Mouse (Mus musculus): ENCODE data around the gene Kdf1. TPM values are rescaled to one million over a fixed set of nuclear protein-coding genes. Genes with fewer than 3 reads are reported as not detected.

Kdf1 gene
- polyA plus RNA-seq, 1 experiment from 2014 or later = 22.4 TPM

- no peak overlapping the region for H3K27ac ChIP-seq
These were observed 31.9 kb upstream of the Kdf1 start for GRCm38 (mm10) chr4:133486673-133487357.

GRCm38 (mm10) chr4:133488619-133489392, 30.0 kb upstream of the Kdf1 start:
- WGBS = 64% methylated on average over 20 of the region's 20 CpGs
- peaks cover 39% of the 10 kb centered on the region for H3K4me1 ChIP-seq
- H3K4me2 ChIP-seq = no peak overlapping the region
- H3K36me3 ChIP-seq = no peaks in the 10 kb centered on the region
- H3K27ac ChIP-seq = peak overlapping the region; percentile 9
- no peak for ATAC-seq (replicated peaks; ENCODE audit: low FRiP score)
- no peak overlapping the region for H3K9ac ChIP-seq
- 0 out of 2 replicates have a peak, but pooled peaks cover 7% of the 10 kb centered on the region for H3K27me3 ChIP-seq
- no peaks in the 10 kb centered on the region for H3K9me3 ChIP-seq (replicated peaks)
- H3K4me3 ChIP-seq (replicated peaks) = no peak overlapping the region

More at GRCm38 (mm10) chr4:133486673-133487357, 31.9 kb upstream of the Kdf1 start:
- Histone ChIP-seq H3K36me3 (no peaks in the 10 kb centered on the region), H3K27me3 (peaks cover 16% of the 10 kb centered on the region), H3K4me1 (peaks cover 31% of the 10 kb centered on the region), H3K4me3 (replicated peaks) (no peak overlapping the region), H3K9ac (no peak overlapping the region), H3K9me3 (replicated peaks) (no peaks in the 10 kb centered on the region), H3K4me2 (no peak overlapping the region)
- 92% methylated on average over 26 of the region's 26 CpGs for WGBS
- ATAC-seq (replicated peaks; ENCODE audit: low FRiP score) = no peak

- ATAC-seq (replicated peaks; ENCODE audit: low FRiP score) = no peak
- WGBS = 55% methylated on average over 4 of the region's 4 CpGs
These were observed 29.1 kb upstream of the Kdf1 start for GRCm38 (mm10) chr4:133489489-133490245.

GRCm38 (mm10) chr4:133491800-133492199, 27.0 kb upstream of the Kdf1 start:
- no peaks in the 10 kb centered on the region for H3K36me3 ChIP-seq
- H3K9me3 ChIP-seq (replicated peaks) = no peaks in the 10 kb centered on the region
- ATAC-seq (replicated peaks; ENCODE audit: low FRiP score) = no peak
- no peak overlapping the region for H3K9ac ChIP-seq
- peaks cover 26% of the 10 kb centered on the region for H3K27me3 ChIP-seq
- 34% methylated on average over 10 of the region's 10 CpGs for WGBS
- H3K27ac ChIP-seq = no peak overlapping the region
- peaks cover 34% of the 10 kb centered on the region for H3K4me1 ChIP-seq
- H3K4me3 ChIP-seq (replicated peaks) = no peak overlapping the region
- H3K4me2 ChIP-seq = no peak overlapping the region

More at GRCm38 (mm10) chr4:133489489-133490245, 29.1 kb upstream of the Kdf1 start:
- Histone ChIP-seq H3K4me3 (replicated peaks) (no peak overlapping the region), H3K36me3 (no peaks in the 10 kb centered on the region), H3K27me3 (peaks cover 6% of the 10 kb centered on the region; the same call in 1 of the 2 replicates), H3K9ac (no peak overlapping the region), H3K4me1 (peaks cover 36% of the 10 kb centered on the region), H3K4me2 (no peak overlapping the region), H3K9me3 (replicated peaks) (no peaks in the 10 kb centered on the region), H3K27ac (peak overlapping the region; percentile 71)

GRCm38 (mm10) chr4:133493895-133494294, 24.9 kb upstream of the Kdf1 start:
- Histone ChIP-seq H3K27ac (peak overlapping the region; percentile 4; the same call in 1 of the 2 replicates), H3K9ac (no peak overlapping the region), H3K4me2 (peak overlapping the region; percentile 64), H3K4me1 (peaks cover 45% of the 10 kb centered on the region), H3K27me3 (peaks cover 47% of the 10 kb centered on the region), H3K9me3 (replicated peaks) (no peaks in the 10 kb centered on the region), H3K4me3 (replicated peaks) (peak overlapping the region; percentile 38), H3K36me3 (no peaks in the 10 kb centered on the region)
- ATAC-seq (replicated peaks; ENCODE audit: low FRiP score) = no peak
- 18% methylated on average over 11 of the region's 12 CpGs for WGBS

- Histone ChIP-seq H3K36me3 (no peaks in the 10 kb centered on the region), H3K27ac (peak overlapping the region; percentile 4; the same call in 1 of the 2 replicates), H3K27me3 (peaks cover 52% of the 10 kb centered on the region), H3K4me2 (peak overlapping the region; percentile 64), H3K9me3 (replicated peaks) (no peaks in the 10 kb centered on the region), H3K9ac (no peak overlapping the region), H3K4me3 (replicated peaks) (peak overlapping the region; percentile 38), H3K4me1 (peaks cover 45% of the 10 kb centered on the region)
- 1% methylated on average over 12 of the region's 12 CpGs for WGBS
- peak; percentile 19; the same call in 1 of the 2 replicates for ATAC-seq (replicated peaks; ENCODE audit: low FRiP score)
These were observed 24.3 kb upstream of the Kdf1 start for GRCm38 (mm10) chr4:133494432-133494831.

- ATAC-seq (replicated peaks; ENCODE audit: low FRiP score) = no peak
- H3K9ac ChIP-seq = no peak overlapping the region
- peak overlapping the region; percentile 64; the same call in 1 of the 2 replicates for H3K4me2 ChIP-seq
- no peak overlapping the region for H3K27ac ChIP-seq
- no peak overlapping the region for H3K4me3 ChIP-seq (replicated peaks)
- 66% methylated on average over 4 of the region's 4 CpGs for WGBS
- peaks cover 41% of the 10 kb centered on the region for H3K4me1 ChIP-seq
- no peaks in the 10 kb centered on the region for H3K9me3 ChIP-seq (replicated peaks)
- peaks cover 57% of the 10 kb centered on the region for H3K27me3 ChIP-seq
- no peaks in the 10 kb centered on the region for H3K36me3 ChIP-seq
These were observed 23.9 kb upstream of the Kdf1 start for GRCm38 (mm10) chr4:133494867-133495266.

- WGBS = 33% methylated on average over 7 of the region's 7 CpGs
- no peak overlapping the region for H3K27ac ChIP-seq
- H3K4me2 ChIP-seq = no peak overlapping the region
- no peak overlapping the region for H3K9ac ChIP-seq
- H3K36me3 ChIP-seq = no peaks in the 10 kb centered on the region
- no peaks in the 10 kb centered on the region for H3K9me3 ChIP-seq (replicated peaks)
- H3K4me1 ChIP-seq = peaks cover 41% of the 10 kb centered on the region
- no peak overlapping the region for H3K4me3 ChIP-seq (replicated peaks)
- H3K27me3 ChIP-seq = peaks cover 65% of the 10 kb centered on the region
- no peak for ATAC-seq (replicated peaks; ENCODE audit: low FRiP score)
These were observed 23.1 kb upstream of the Kdf1 start for GRCm38 (mm10) chr4:133495711-133496110.

- Histone ChIP-seq H3K9ac (no peak overlapping the region), H3K4me2 (peak overlapping the region; percentile 100; the same call in 1 of the 2 replicates), H3K36me3 (no peaks in the 10 kb centered on the region), H3K9me3 (replicated peaks) (no peaks in the 10 kb centered on the region), H3K27me3 (peaks cover 77% of the 10 kb centered on the region), H3K27ac (no peak overlapping the region), H3K4me1 (peaks cover 37% of the 10 kb centered on the region), H3K4me3 (replicated peaks) (peak overlapping the region; percentile 62; the same call in 1 of the 2 replicates)
- 20% methylated on average over 6 of the region's 6 CpGs for WGBS
- no peak for ATAC-seq (replicated peaks; ENCODE audit: low FRiP score)
These were observed 21.9 kb upstream of the Kdf1 start for GRCm38 (mm10) chr4:133496738-133497445.

GRCm38 (mm10) chr4:133497461-133498159, 21.2 kb upstream of the Kdf1 start:
- peak; percentile 16; the same call in 1 of the 2 replicates for ATAC-seq (replicated peaks; ENCODE audit: low FRiP score)
- WGBS = 1% methylated on average over 64 of the region's 70 CpGs
- H3K4me2 ChIP-seq = peak overlapping the region; percentile 100
- peak overlapping the region; percentile 62 for H3K4me3 ChIP-seq (replicated peaks)
- no peaks in the 10 kb centered on the region for H3K9me3 ChIP-seq (replicated peaks)
- no peaks in the 10 kb centered on the region for H3K36me3 ChIP-seq
- H3K27ac ChIP-seq = no peak overlapping the region
- peak overlapping the region; percentile 55 for H3K9ac ChIP-seq
- H3K27me3 ChIP-seq = peaks cover 84% of the 10 kb centered on the region
- peaks cover 35% of the 10 kb centered on the region for H3K4me1 ChIP-seq

Data from kidney, embryonic 15.5 days (tissue).